Mouse (Mus musculus) thymus, postnatal 36 days (tissue): ENCODE measurements around the gene Btbd35f16.
"Not testable (repeated sequence)": the region's sequence is repeated elsewhere in the genome, so short reads cannot be mapped to it uniquely, and the experiment has no call there.

Experiments
- DNase-seq, 2 experiments: peaks; one replicate each; pipeline ENCODE4 v3.0.0; 2022; ENCODE audit warnings: mixed read lengths in 2 of 2

The Btbd35f16 gene

GRCm38 (mm10) chrX:3956902-3957301 lies at the start of gene Btbd35f16:
Gene Btbd35f16 (minus strand): TSS chrX:3957002.
- DNase-seq, result not testable (repeated sequence)
